Mouse (Mus musculus) intestine, embryonic 14.5 days (tissue): ENCODE data around the gene Crtac1. TPM values are rescaled to one million over a fixed set of nuclear protein-coding genes. Genes with fewer than 3 reads are reported as not detected.
A peak's percentile ranks its signal among the peaks of the same experiment; 100 is the strongest.

Experiments used
- ATAC-seq: fragments of 200-750 bp; cut with Nextera tagmentation; replicated peaks from 2 replicates; pipeline ENCODE4 v1.8.0; 2017; ENCODE audit warnings: low read depth, moderate number of reproducible peaks, moderate TSS enrichment, moderate library complexity; ENCODE audit not compliant: low FRiP score, low TSS enrichment
- DNase-seq: peaks from one replicate; pipeline ENCODE4 v3.0.0-alpha.2; 2018; ENCODE audit warnings: low spot score
- H3K27ac ChIP-seq: fragments of 300-500 bp; sonication (generic); 2 replicates; pipeline ENCODE4 v1.5.1; 2014; ENCODE audit warnings: low read depth, mild to moderate bottlenecking, control low read depth
- H3K27me3 ChIP-seq: fragments of 300-500 bp; sonication (generic); replicated peaks from 2 replicates; pipeline ENCODE4 v1.6.1; 2014; ENCODE audit warnings: low read length, control low read depth; ENCODE audit not compliant: control insufficient read depth, insufficient read depth
- H3K36me3 ChIP-seq: fragments of 300-500 bp; sonication (generic); 2 replicates; pipeline ENCODE4 v1.6.1; 2014; ENCODE audit warnings: low read length, control low read depth; ENCODE audit not compliant: control insufficient read depth, insufficient read depth
- H3K4me1 ChIP-seq: fragments of 300-500 bp; sonication (generic); replicated peaks from 2 replicates; pipeline ENCODE4 v1.6.1; 2014; ENCODE audit warnings: low read length, control low read depth, mixed read lengths; ENCODE audit not compliant: control insufficient read depth, insufficient read depth
- H3K4me2 ChIP-seq: fragments of 300-500 bp; sonication (generic); 2 replicates; pipeline ENCODE4 v1.6.1; 2014; ENCODE audit warnings: low read length
- H3K4me3 ChIP-seq: fragments of 300-500 bp; sonication (generic); 2 replicates; pipeline ENCODE4 v1.5.1; 2014; ENCODE audit warnings: low read depth, low read length, control low read depth, mixed read lengths
- H3K9ac ChIP-seq: fragments of 300-500 bp; sonication (generic); 2 replicates; pipeline ENCODE4 v1.6.1; 2014; ENCODE audit warnings: mild to moderate bottlenecking, low read length
- H3K9me3 ChIP-seq: fragments of 300-500 bp; sonication (generic); 2 replicates; pipeline ENCODE4 v1.6.1; 2016; ENCODE audit warnings: low read length, control low read depth; ENCODE audit not compliant: control insufficient read depth
- WGBS: fragments of 180-500 bp; shearing (Covaris S2); extraction: QIAGEN DNeasy Blood & Tissue Kit; methylation state at CpG from one replicate; pipeline ENCODE4 v1.1.7; 2014; 5-methylcytosine and 5-hydroxymethylcytosine counted together
- polyA plus RNA-seq: library from polyadenylated mRNA; unstranded; fragments of >200 nt; fragmentation: Nextera tagmentation; extraction: Ambion mirVana; gene quantifications from 2 replicates; pipeline ENCODE4 v1.2.1, GENCODE M21; 2014

The Crtac1 gene
- polyA plus RNA-seq, 1 experiment from 2014 or later = 4.1 TPM

DNA sequence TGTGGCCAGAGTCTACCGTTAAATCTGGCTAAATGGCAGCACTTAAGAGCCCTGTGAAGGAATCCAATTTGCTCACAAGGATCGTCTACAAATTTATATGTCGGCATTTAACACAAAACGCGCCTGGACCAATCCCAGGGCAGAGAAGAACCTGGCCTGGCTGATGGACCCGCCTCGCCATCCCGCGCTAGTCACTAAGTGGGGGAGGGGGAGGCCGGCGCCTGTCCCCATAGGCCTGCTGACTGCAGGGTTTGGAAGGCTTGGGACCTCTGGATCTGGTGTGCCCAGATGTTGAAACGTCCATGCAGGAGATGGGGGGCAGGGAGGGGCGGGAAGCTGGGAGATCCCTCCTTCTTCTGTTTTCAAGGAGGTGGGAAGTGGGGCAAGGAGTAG, 50.6 kb downstream of the Crtac1 start:
- DNase-seq (peak; percentile 56), ATAC-seq (no peak)
- no peaks in the 10 kb centered on the region for H3K36me3 ChIP-seq
- WGBS = 2% methylated on average over 13 of the region's 13 CpGs
- peaks cover 29% of the 10 kb centered on the region for H3K27me3 ChIP-seq
- no peaks in the 10 kb centered on the region for H3K9me3 ChIP-seq
- 0 out of 2 replicates have a peak overlapping the region, but pooled peaks have one; percentile 13 for H3K4me3 ChIP-seq
- no peak overlapping the region for H3K9ac ChIP-seq
- H3K27ac ChIP-seq = no peak overlapping the region; the same call in 1 of the 2 replicates
- H3K4me2 ChIP-seq = peak overlapping the region; percentile 48
- H3K4me1 ChIP-seq = peaks cover 7% of the 10 kb centered on the region; the same call in 1 of the 2 replicates

GRCm38 (mm10) chr19:42380321-42380980, 51.1 kb downstream of the Crtac1 start:
- Histone ChIP-seq H3K27me3 (peaks cover 26% of the 10 kb centered on the region), H3K36me3 (no peaks in the 10 kb centered on the region), H3K27ac (no peak overlapping the region; the same call in 1 of the 2 replicates), H3K4me3 (0 out of 2 replicates have a peak overlapping the region, but pooled peaks have one; percentile 13), H3K4me1 (peaks cover 7% of the 10 kb centered on the region; the same call in 1 of the 2 replicates), H3K9ac (no peak overlapping the region), H3K4me2 (peak overlapping the region; percentile 48), H3K9me3 (no peaks in the 10 kb centered on the region)
- ATAC-seq = no peak
- DNase-seq = peak; percentile 69
- WGBS = 3% methylated on average over 26 of the region's 26 CpGs

GRCm38 (mm10) chr19:42379798-42380197, 51.8 kb downstream of the Crtac1 start:
- Histone ChIP-seq H3K4me1 (peaks cover 7% of the 10 kb centered on the region; the same call in 1 of the 2 replicates), H3K27ac (no peak overlapping the region), H3K9me3 (no peaks in the 10 kb centered on the region), H3K27me3 (peaks cover 25% of the 10 kb centered on the region), H3K4me3 (no peak overlapping the region), H3K9ac (no peak overlapping the region), H3K4me2 (no peak overlapping the region), H3K36me3 (no peaks in the 10 kb centered on the region)
- DNase-seq = peak; percentile 52
- no peak for ATAC-seq
- 40% methylated on average over 8 of the region's 8 CpGs for WGBS

GRCm38 (mm10) chr19:42377206-42377605, 54.4 kb downstream of the Crtac1 start:
- Histone ChIP-seq H3K4me3 (no peak overlapping the region), H3K27me3 (peaks cover 18% of the 10 kb centered on the region), H3K9me3 (no peaks in the 10 kb centered on the region), H3K4me2 (no peak overlapping the region), H3K4me1 (peaks cover 7% of the 10 kb centered on the region; the same call in 1 of the 2 replicates), H3K9ac (no peak overlapping the region), H3K27ac (no peak overlapping the region), H3K36me3 (no peaks in the 10 kb centered on the region)
- WGBS = 64% methylated on average over 3 of the region's 3 CpGs
- DNase-seq (no peak), ATAC-seq (no peak)

DNA sequence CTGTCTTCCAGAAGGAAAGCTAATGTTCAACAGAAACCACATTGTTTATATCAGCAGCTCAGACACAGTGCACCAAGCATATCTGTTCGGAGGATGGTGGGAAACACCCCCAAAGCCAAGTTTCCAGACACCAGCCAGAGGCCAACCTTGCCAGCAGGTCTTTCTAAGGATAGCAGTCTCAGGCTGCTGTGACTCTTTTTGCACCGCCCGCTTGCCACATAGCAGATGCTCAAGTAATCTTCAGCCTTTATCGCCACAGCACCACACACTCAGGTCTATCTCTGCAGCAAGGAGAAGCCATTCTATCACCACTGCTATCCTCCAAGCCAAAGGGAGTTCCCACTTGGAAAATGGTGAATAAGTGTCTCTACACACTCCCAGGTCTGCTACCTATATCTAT, 68.0 kb downstream of the Crtac1 start:
- H3K4me3 ChIP-seq = no peak overlapping the region
- H3K36me3 ChIP-seq = no peaks in the 10 kb centered on the region
- no peaks in the 10 kb centered on the region for H3K9me3 ChIP-seq
- no peak overlapping the region for H3K27ac ChIP-seq
- no peak for ATAC-seq
- no peak overlapping the region for H3K9ac ChIP-seq
- WGBS = 57% methylated on average over 4 of the region's 4 CpGs
- no peak overlapping the region for H3K4me2 ChIP-seq
- no peaks in the 10 kb centered on the region for H3K4me1 ChIP-seq
- no peak for DNase-seq
- no peaks in the 10 kb centered on the region for H3K27me3 ChIP-seq

- DNase-seq (no peak), ATAC-seq (no peak)
- Histone ChIP-seq H3K4me3 (no peak overlapping the region), H3K4me1 (no peaks in the 10 kb centered on the region), H3K9me3 (no peaks in the 10 kb centered on the region), H3K9ac (no peak overlapping the region), H3K4me2 (no peak overlapping the region), H3K27ac (no peak overlapping the region), H3K36me3 (no peaks in the 10 kb centered on the region), H3K27me3 (no peaks in the 10 kb centered on the region)
- WGBS = 57% methylated on average over 7 of the region's 7 CpGs
These were observed 73.2 kb downstream of the Crtac1 start for GRCm38 (mm10) chr19:42358406-42358805.

DNA sequence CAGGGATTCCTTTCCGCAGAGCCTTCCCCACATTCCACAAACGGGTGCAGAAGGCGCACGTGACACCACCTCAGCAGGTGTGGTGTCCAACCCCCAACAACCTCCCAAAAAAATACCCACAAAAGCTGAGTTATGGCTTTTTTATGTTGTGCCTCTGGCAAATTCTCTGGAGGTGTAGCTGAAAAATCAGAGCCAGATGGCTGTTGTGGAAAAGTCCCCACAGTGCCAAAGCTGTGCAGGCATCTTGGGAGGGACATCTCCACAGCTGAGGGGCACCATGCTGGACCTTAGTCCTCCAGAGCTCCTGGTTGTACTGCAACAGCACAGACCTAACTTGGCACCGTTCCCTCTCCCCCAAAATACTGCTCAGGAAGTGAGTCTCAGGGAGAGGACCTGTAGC, 74.7 kb downstream of the Crtac1 start:
- no peak overlapping the region for H3K27ac ChIP-seq
- no peaks in the 10 kb centered on the region for H3K9me3 ChIP-seq
- whole genome bisulfite sequencing = 67% methylated on average over 5 of the region's 5 CpGs
- H3K36me3 ChIP-seq = no peaks in the 10 kb centered on the region
- no peak for DNase-seq
- H3K9ac ChIP-seq = no peak overlapping the region
- H3K4me2 ChIP-seq = no peak overlapping the region
- H3K4me3 ChIP-seq = no peak overlapping the region
- no peaks in the 10 kb centered on the region for H3K4me1 ChIP-seq
- no peak for ATAC-seq
- H3K27me3 ChIP-seq = no peaks in the 10 kb centered on the region

DNA sequence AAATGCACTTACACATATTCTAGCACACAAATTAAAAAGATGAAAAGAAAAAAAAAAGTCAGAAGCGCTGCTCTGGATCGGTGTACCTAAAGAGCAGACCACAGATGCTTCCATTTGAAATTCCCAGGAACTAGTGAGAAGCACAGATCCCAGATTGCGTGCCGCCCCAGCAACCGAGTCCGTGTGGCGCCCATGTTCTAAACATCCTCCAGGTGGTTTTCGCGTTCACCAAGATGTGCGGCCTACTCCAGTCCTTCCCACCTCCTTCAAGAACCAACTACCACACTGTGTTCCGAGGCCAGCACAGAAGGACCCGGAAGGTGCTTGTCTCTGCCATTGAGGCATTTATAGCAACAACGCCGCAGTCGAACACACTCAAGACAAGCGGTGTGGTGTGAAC, 76.1 kb downstream of the Crtac1 start:
- no peaks in the 10 kb centered on the region for H3K9me3 ChIP-seq
- no peak overlapping the region for H3K9ac ChIP-seq
- H3K4me1 ChIP-seq = no peaks in the 10 kb centered on the region
- no peaks in the 10 kb centered on the region for H3K27me3 ChIP-seq
- no peaks in the 10 kb centered on the region for H3K36me3 ChIP-seq
- no peak overlapping the region for H3K27ac ChIP-seq
- no peak overlapping the region for H3K4me2 ChIP-seq
- no peak for DNase-seq
- 89% methylated on average over 16 of the region's 16 CpGs for WGBS
- no peak for ATAC-seq
- H3K4me3 ChIP-seq = no peak overlapping the region

GRCm38 (mm10) chr19:42341183-42341582, 90.4 kb downstream of the Crtac1 start:
- H3K27me3 ChIP-seq = no peaks in the 10 kb centered on the region
- no peak overlapping the region for H3K4me3 ChIP-seq
- DNase-seq (no peak), ATAC-seq (no peak)
- no peak overlapping the region for H3K27ac ChIP-seq
- H3K4me1 ChIP-seq = no peaks in the 10 kb centered on the region
- no peak overlapping the region for H3K9ac ChIP-seq
- WGBS = 49% methylated on average over 6 of the region's 6 CpGs
- no peak overlapping the region for H3K4me2 ChIP-seq
- no peaks in the 10 kb centered on the region for H3K9me3 ChIP-seq
- H3K36me3 ChIP-seq = no peaks in the 10 kb centered on the region
